ENCODE assay signal across 1 mouse cellular context in the genomic region with DNA sequence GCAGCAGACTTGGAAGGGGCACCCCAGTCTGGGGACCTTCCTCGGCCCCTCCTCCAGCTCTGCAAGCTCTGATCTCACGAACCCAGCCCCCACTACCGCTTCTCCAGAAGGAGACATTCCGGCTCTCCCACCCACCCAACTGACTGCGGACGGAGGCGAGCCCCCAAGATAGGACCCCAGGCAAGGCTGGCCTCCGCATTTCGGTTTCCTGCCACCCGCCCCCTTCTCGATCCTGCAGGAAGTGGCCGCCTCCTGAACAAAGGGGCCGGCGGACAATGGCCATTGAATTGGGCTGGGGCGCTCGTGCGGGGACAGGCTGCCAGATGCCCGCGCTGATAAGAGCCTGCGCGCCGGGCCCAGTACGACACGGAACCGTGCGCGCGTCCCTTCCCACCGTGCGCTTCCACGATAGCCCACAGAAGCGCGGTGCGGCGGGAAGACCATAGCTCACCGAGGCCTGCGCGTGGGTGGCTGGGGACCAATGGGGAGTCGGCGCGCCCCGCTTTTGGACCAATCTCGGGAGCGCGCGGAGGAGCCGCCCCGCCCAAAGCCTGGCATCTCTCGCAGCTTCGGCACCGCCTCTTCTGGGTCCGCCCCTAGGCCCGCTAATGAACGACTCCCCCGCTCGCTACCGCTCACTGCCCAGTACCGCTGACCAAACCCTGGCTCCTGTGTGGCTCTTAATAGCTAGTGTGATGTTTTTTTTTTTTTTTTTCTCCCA.
A peak's percentile ranks its signal among the peaks of the same experiment; 100 is the strongest.
TF ChIP-seq lines count a peak whose summit lies in the region.

No protein-coding gene starts in this region.

TF ChIP-seq in MEL, 35 proteins besides CTCF, POLR2A, EP300 and RAD21:
- no peak for TF ChIP-seq SMC3 (IDR thresholded peaks at IDR 0.05; ENCODE audit: low read depth, low read length)
- TF ChIP-seq TCF12 (IDR thresholded peaks at IDR 0.05; ENCODE audit: low read depth, low read length) = 0 out of 2 replicates have a peak, but pooled peaks have one; percentile 37
- TF ChIP-seq RCOR1 (IDR thresholded peaks at IDR 0.05; ENCODE audit: low read depth, low read length) = no peak
- peak; percentile 60 for TF ChIP-seq ZMIZ1 (IDR thresholded peaks at IDR 0.05; ENCODE audit: low read depth, low read length)
- TF ChIP-seq TBP (IDR thresholded peaks at IDR 0.05; ENCODE audit: low read depth, low read length) = peak; percentile 41; the same call in 1 of the 2 replicates
- peak; percentile 69 for TF ChIP-seq ZNF384 (IDR thresholded peaks at IDR 0.05; ENCODE audit: low read depth, low read length)
- peak; percentile 3 for TF ChIP-seq CHD2 (IDR thresholded peaks at IDR 0.05; ENCODE audit: low read length)
- no peak; the same call in 1 of the 2 replicates for TF ChIP-seq MYC (IDR thresholded peaks at IDR 0.05; ENCODE audit: low read depth, low read length)
- peak; percentile 73 for TF ChIP-seq MAX (IDR thresholded peaks at IDR 0.05; ENCODE audit: low read length)
- TF ChIP-seq NRF1 (IDR thresholded peaks at IDR 0.05; ENCODE audit: insufficient read depth, low read depth, low read length, poor library complexity, severe bottlenecking) = peak; percentile 71
- no peak for TF ChIP-seq CHD1 (IDR thresholded peaks at IDR 0.05; ENCODE audit: low read depth, low read length)
- TF ChIP-seq TAL1 (IDR thresholded peaks at IDR 0.05; ENCODE audit: low read length) = peak; percentile 26; the same call in 1 of the 2 replicates
- 0 out of 2 replicates have a peak, but pooled peaks have one; percentile 26 for TF ChIP-seq ELF1 (IDR thresholded peaks at IDR 0.05; ENCODE audit: low read depth, low read length)
- TF ChIP-seq POLR2AphosphoS2 (IDR thresholded peaks at IDR 0.05; ENCODE audit: low read length) = peak; percentile 63; the same call in 1 of the 2 replicates
- peak; percentile 75 for TF ChIP-seq MXI1 (IDR thresholded peaks at IDR 0.05; ENCODE audit: low read depth, low read length)
- peak; percentile 75; the same call in 1 of the 2 replicates for TF ChIP-seq HCFC1 (IDR thresholded peaks at IDR 0.05; ENCODE audit: low read depth, low read length)
- TF ChIP-seq BHLHE40 (IDR thresholded peaks at IDR 0.05; ENCODE audit: borderline replicate concordance, low read depth, low read length) = peak; percentile 47; the same call in 1 of the 2 replicates
- TF ChIP-seq USF1 (IDR thresholded peaks at IDR 0.05; ENCODE audit: low read depth, low read length) = peak; percentile 83
- TF ChIP-seq SIN3A (IDR thresholded peaks at IDR 0.05; ENCODE audit: low read length) = peak; percentile 58
- no peak for TF ChIP-seq USF2 (IDR thresholded peaks at IDR 0.05; ENCODE audit: borderline replicate concordance in 1 of 2, insufficient read depth in 1 of 2, low read depth in 1 of 2, low read length in 2 of 2)
- TF ChIP-seq NELFE (IDR thresholded peaks at IDR 0.05; ENCODE audit: low read depth, low read length) = peak; percentile 68
- peak; percentile 17; the same call in 1 of the 2 replicates for TF ChIP-seq MAZ (IDR thresholded peaks at IDR 0.05; ENCODE audit: low read depth, low read length)
- no peak for TF ChIP-seq MAFK (IDR thresholded peaks at IDR 0.05; ENCODE audit: borderline replicate concordance, low read depth, low read length)
- peak; percentile 46; the same call in 1 of the 2 replicates for TF ChIP-seq E2F4 (IDR thresholded peaks at IDR 0.05; ENCODE audit: borderline replicate concordance, low read depth, low read length)
- TF ChIP-seq UBTF (IDR thresholded peaks at IDR 0.05; ENCODE audit: borderline replicate concordance, insufficient read depth, low read depth, low read length) = no peak
TF ChIP-seq in MEL: peak in this region for 18.
